Mouse (Mus musculus): ENCODE results near the gene Slc38a6. TPM values are rescaled to one million over a fixed set of nuclear protein-coding genes. Genes with fewer than 3 reads are reported as not detected.

The Slc38a6 gene
- total RNA-seq, 1 experiment = 17.4 TPM

DNA sequence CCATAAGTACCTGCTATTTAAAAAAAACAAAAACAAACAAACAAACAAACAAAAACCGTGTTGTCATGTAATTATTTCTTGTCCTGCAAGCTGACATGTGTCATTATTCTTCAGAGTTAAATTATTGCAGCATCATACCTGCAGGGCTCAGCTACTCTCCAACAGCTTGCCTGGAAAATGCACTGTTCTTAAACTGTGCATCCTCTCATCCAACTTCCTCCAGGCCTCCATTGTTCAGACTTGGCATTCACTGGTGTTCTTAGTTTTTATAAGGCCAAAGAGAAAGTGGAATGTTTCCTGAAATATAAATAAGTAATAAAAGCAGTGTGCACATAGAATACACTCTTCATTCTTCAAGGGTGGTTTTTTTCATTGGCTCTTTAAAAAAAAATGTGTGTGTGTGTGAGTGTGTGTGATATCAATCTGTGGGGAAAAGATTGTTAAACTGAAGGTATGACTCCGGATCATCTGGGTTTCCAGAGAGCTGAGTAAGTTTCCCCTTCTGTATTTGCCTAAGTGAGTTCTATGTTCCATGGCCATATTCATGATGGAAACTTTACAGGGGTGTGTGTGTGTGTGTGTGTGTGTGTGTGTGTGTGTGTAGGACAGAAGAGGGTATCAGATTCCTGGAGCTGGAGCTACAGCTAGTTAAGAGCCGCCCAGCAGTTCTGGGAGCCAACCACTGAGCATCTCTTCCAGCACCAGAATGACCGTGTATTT lies 42.0 kb downstream of the Slc38a6 start:
- Histone ChIP-seq H3K27ac (ENCODE audit: insufficient read depth, low read depth, low read length, poor library complexity, severe bottlenecking) (no peak overlapping the region), H3K9ac (ENCODE audit: insufficient read depth, low read depth, low read length, poor library complexity, severe bottlenecking) (no peak overlapping the region), H3K4me3 (ENCODE audit: insufficient read depth in 1 of 2, low read depth in 1 of 2, low read length in 2 of 2, poor library complexity in 1 of 2, severe bottlenecking in 1 of 2) (no peak overlapping the region), H3K4me1 (ENCODE audit: control insufficient read depth in 2 of 2, insufficient read depth in 2 of 2, low read length in 2 of 2, poor library complexity in 1 of 2) (no peaks in the 10 kb centered on the region), H3K9me3 (ENCODE audit: control insufficient read depth, insufficient read depth, low read depth, low read length) (no peaks in the 10 kb centered on the region), H3K36me3 (ENCODE audit: control insufficient read depth, insufficient read depth, low read length, poor library complexity, severe bottlenecking) (0 out of 2 replicates have a peak, but pooled peaks cover 2% of the 10 kb centered on the region)
- no peak for DNase-seq (ENCODE audit: low read depth, low spot score)
- TF ChIP-seq ZC3H11A (IDR thresholded peaks at IDR 0.05; ENCODE audit: borderline replicate concordance, low read depth, low read length) (no peak), ZNF384 (IDR thresholded peaks at IDR 0.05; ENCODE audit: low read depth, low read length) (no peak), CHD2 (IDR thresholded peaks at IDR 0.05; ENCODE audit: low read depth, low read length) (no peak), HCFC1 (IDR thresholded peaks at IDR 0.05; ENCODE audit: borderline replicate concordance, insufficient read depth, low read length) (no peak), MAFK (IDR thresholded peaks at IDR 0.05; ENCODE audit: insufficient read depth, low read depth, low read length) (no peak)
- in situ Hi-C loops (cut with MboI; ENCODE audit: low sequenced_read_pairs in 2 of 2, unreplicated experiment in 2 of 2) = no loop called here

DNA sequence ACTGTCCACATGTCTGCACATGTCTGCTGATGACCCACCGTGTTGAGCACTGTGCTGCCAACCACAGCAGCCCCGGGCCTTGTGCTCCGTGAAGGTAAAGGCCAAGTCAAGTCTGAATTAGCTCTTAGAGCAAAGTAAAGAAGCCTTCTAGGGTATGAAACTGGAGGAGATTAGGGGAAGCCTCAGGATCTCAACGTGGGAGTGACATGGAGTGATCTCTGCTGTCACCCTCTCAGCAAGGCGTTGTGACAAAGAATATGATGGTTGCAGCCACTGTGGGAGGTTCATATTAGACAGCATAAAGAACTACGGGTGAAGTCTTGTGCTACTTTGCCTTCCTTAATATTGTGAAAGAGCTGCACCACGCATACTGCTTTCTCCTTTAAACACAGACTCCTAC lies 43.7 kb downstream of the Slc38a6 start:
- H3K36me3 ChIP-seq (ENCODE audit: control insufficient read depth, insufficient read depth, low read length, poor library complexity, severe bottlenecking) = 0 out of 2 replicates have a peak, but pooled peaks cover 2% of the 10 kb centered on the region
- in situ Hi-C loops (cut with MboI; ENCODE audit: low sequenced_read_pairs in 2 of 2, unreplicated experiment in 2 of 2) = no loop called here
- no peak overlapping the region for H3K4me3 ChIP-seq (ENCODE audit: insufficient read depth in 1 of 2, low read depth in 1 of 2, low read length in 2 of 2, poor library complexity in 1 of 2, severe bottlenecking in 1 of 2)
- H3K9me3 ChIP-seq (ENCODE audit: control insufficient read depth, insufficient read depth, low read depth, low read length) = no peaks in the 10 kb centered on the region
- H3K9ac ChIP-seq (ENCODE audit: insufficient read depth, low read depth, low read length, poor library complexity, severe bottlenecking) = no peak overlapping the region
- no peaks in the 10 kb centered on the region for H3K4me1 ChIP-seq (ENCODE audit: control insufficient read depth in 2 of 2, insufficient read depth in 2 of 2, low read length in 2 of 2, poor library complexity in 1 of 2)
- no peak for DNase-seq (ENCODE audit: low read depth, low spot score)
- no peak for TF ChIP-seq ZNF384 (IDR thresholded peaks at IDR 0.05; ENCODE audit: low read depth, low read length)
- TF ChIP-seq ZC3H11A (IDR thresholded peaks at IDR 0.05; ENCODE audit: borderline replicate concordance, low read depth, low read length) = no peak
- no peak for TF ChIP-seq HCFC1 (IDR thresholded peaks at IDR 0.05; ENCODE audit: borderline replicate concordance, insufficient read depth, low read length)
- no peak for TF ChIP-seq CHD2 (IDR thresholded peaks at IDR 0.05; ENCODE audit: low read depth, low read length)
- no peak for TF ChIP-seq MAFK (IDR thresholded peaks at IDR 0.05; ENCODE audit: insufficient read depth, low read depth, low read length)
- H3K27ac ChIP-seq (ENCODE audit: insufficient read depth, low read depth, low read length, poor library complexity, severe bottlenecking) = no peak overlapping the region

DNA sequence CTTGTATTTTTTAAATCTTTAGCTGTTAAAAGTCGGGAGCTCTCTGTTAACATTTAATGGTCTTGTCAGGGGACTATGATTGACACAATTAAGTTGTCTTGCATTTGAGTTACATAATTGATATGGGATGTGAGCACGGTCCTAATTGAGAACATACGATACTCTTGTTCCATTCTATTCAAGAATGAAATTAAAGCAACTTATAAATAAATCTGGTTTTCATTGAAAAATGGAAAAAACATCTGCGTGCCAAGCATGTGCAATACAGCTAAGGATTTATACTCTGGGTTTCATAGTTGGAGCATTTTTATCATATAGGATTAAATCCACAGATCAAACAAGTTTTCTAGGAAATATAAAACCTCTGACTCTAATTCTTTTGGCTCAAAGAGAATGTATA lies 46.1 kb downstream of the Slc38a6 start:
- Histone ChIP-seq H3K4me3 (ENCODE audit: insufficient read depth in 1 of 2, low read depth in 1 of 2, low read length in 2 of 2, poor library complexity in 1 of 2, severe bottlenecking in 1 of 2) (no peak overlapping the region), H3K36me3 (ENCODE audit: control insufficient read depth, insufficient read depth, low read length, poor library complexity, severe bottlenecking) (no peaks in the 10 kb centered on the region), H3K27ac (ENCODE audit: insufficient read depth, low read depth, low read length, poor library complexity, severe bottlenecking) (no peak overlapping the region), H3K9me3 (ENCODE audit: control insufficient read depth, insufficient read depth, low read depth, low read length) (no peaks in the 10 kb centered on the region), H3K9ac (ENCODE audit: insufficient read depth, low read depth, low read length, poor library complexity, severe bottlenecking) (no peak overlapping the region), H3K4me1 (ENCODE audit: control insufficient read depth in 2 of 2, insufficient read depth in 2 of 2, low read length in 2 of 2, poor library complexity in 1 of 2) (no peaks in the 10 kb centered on the region)
- in situ Hi-C loops (cut with MboI; ENCODE audit: low sequenced_read_pairs in 2 of 2, unreplicated experiment in 2 of 2) = no loop called here
- DNase-seq (ENCODE audit: low read depth, low spot score) = no peak
- TF ChIP-seq ZNF384 (IDR thresholded peaks at IDR 0.05; ENCODE audit: low read depth, low read length) (no peak), MAFK (IDR thresholded peaks at IDR 0.05; ENCODE audit: insufficient read depth, low read depth, low read length) (no peak), HCFC1 (IDR thresholded peaks at IDR 0.05; ENCODE audit: borderline replicate concordance, insufficient read depth, low read length) (no peak), CHD2 (IDR thresholded peaks at IDR 0.05; ENCODE audit: low read depth, low read length) (no peak), ZC3H11A (IDR thresholded peaks at IDR 0.05; ENCODE audit: borderline replicate concordance, low read depth, low read length) (no peak)

DNA sequence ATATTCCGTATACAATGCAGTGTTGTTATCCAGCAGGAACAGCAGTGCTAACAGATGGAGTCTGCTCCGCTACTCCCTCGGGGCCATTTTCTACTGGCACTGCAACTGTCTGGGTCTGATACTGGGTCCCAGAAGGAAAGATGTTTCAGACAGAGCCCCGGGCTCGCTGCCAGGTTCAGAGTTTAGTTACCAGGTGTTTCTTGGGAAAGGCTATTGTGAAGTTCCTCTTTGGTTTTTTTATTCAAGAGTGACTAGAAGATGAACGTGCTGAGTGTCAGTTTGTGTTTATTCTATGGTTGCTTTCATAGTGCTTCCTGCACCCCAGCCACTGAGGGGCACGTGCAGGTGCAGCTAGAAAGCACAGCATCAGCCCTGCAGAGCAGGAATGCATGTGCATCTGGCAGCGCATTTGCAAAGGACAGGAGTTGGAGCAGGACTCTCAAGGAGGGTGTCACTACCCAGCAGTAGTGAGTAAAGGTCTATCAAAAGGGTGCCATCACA lies 47.5 kb downstream of the Slc38a6 start:
- Histone ChIP-seq H3K4me1 (ENCODE audit: control insufficient read depth in 2 of 2, insufficient read depth in 2 of 2, low read length in 2 of 2, poor library complexity in 1 of 2) (no peaks in the 10 kb centered on the region), H3K9me3 (ENCODE audit: control insufficient read depth, insufficient read depth, low read depth, low read length) (no peaks in the 10 kb centered on the region), H3K4me3 (ENCODE audit: insufficient read depth in 1 of 2, low read depth in 1 of 2, low read length in 2 of 2, poor library complexity in 1 of 2, severe bottlenecking in 1 of 2) (no peak overlapping the region), H3K27ac (ENCODE audit: insufficient read depth, low read depth, low read length, poor library complexity, severe bottlenecking) (no peak overlapping the region), H3K9ac (ENCODE audit: insufficient read depth, low read depth, low read length, poor library complexity, severe bottlenecking) (no peak overlapping the region), H3K36me3 (ENCODE audit: control insufficient read depth, insufficient read depth, low read length, poor library complexity, severe bottlenecking) (no peaks in the 10 kb centered on the region)
- DNase-seq (ENCODE audit: low read depth, low spot score) = no peak
- in situ Hi-C loops (cut with MboI; ENCODE audit: low sequenced_read_pairs in 2 of 2, unreplicated experiment in 2 of 2) = no loop called here
- TF ChIP-seq CHD2 (IDR thresholded peaks at IDR 0.05; ENCODE audit: low read depth, low read length) = no peak
- TF ChIP-seq MAFK (IDR thresholded peaks at IDR 0.05; ENCODE audit: insufficient read depth, low read depth, low read length) = no peak
- TF ChIP-seq ZC3H11A (IDR thresholded peaks at IDR 0.05; ENCODE audit: borderline replicate concordance, low read depth, low read length) = no peak
- TF ChIP-seq HCFC1 (IDR thresholded peaks at IDR 0.05; ENCODE audit: borderline replicate concordance, insufficient read depth, low read length) = no peak
- no peak for TF ChIP-seq ZNF384 (IDR thresholded peaks at IDR 0.05; ENCODE audit: low read depth, low read length)

All from ES-E14 (cell line).